Mouse (Mus musculus): ENCODE data around the gene Sgf29. TPM values are rescaled to one million over a fixed set of nuclear protein-coding genes. Genes with fewer than 3 reads are reported as not detected.

Sgf29 gene
- polyA plus RNA-seq (2017; shearing (Covaris generic)), result 100 to 1,000 TPM in 1 of 3 experiments, 10 to 100 TPM in 2; 46.5 to 103 (median 70.1) TPM

DNA sequence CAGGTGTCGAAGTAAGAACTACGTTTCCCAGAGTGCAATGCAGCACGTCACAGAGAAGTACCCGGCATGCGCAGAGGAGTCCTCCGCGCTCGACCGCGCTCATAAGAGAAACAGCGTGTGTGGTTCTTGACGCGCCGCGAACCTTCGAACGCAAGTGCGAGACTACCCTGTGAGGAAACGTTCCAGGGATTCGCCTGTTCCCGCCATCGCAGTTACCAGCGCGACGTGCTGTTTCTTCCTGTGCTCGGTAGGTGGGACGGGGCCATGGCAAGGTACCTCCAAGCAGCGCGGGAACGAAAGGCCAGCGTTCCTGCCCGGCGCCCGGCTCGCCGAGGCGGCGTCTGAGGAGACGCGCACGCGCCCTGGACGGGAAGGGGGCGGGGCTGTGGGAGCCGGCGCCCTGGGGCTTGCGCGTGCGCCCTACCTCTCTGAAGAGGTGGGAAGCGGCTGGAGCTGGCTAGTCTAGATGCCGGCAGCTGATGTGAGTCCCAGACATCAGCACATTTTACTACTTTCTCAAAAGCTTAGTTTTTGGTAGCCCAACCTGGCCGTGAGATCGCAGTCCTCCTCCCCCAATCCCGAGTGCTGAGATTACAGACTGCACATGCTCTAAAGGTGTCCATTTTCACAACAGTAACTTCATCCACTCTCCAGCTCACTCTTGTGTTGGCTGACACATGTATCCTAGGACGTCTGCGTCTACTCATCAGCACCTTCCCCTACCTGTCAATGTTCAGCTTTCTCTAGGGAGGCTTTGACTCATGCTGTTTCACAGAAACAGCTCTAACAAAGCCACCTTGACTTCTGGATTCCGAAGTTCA is at the start of gene Sgf29:
Gene Sgf29 (plus strand): TSS at position 79 of the 821 bp plus-strand sequence.
- ATAC-seq, result peak; percentile 97

DNA sequence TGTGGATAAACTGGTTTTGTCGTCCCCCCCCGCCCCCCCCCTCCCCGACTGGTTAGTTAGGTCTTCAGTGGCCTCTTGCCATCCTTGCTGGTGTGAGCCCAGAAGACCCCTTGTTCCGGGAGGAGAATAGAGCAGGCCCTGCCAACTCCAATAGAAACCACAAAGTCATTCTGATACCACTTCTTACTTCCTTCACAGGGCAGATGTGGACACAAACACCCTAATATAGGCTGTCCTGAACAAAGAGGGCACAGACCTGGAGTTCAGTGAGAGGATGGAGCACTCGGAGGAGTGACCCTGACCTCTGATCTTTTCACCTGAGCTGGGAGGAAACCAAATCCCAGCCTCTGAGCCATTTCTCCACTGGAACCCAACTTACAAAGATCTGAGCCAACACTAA is 47.2 kb upstream of the Sgf29 start:
- ATAC-seq, result no peak

GRCm38 (mm10) chr7:126602650-126603049 is 46.5 kb upstream of the Sgf29 start:
- ATAC-seq, result no peak

DNA sequence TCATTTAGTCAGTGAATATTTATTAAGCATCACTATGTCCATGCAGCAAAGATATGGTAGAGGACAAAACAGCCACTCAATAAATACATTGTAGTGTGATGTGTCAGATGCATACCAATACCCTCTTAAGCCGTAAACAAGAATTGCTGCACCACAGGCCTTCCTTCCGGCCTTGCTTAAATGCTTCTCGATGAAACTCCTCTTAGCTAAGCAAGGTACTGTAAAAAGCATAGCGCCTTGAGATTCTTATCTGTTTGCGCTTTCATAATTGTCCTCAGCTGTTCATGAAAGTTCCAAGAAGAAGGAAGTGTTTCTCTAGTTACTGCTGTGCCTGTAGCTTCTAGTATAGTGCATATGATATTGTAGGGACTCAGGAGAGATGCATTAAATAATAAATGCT is 42.5 kb upstream of the Sgf29 start:
- ATAC-seq, result peak; percentile 32

DNA sequence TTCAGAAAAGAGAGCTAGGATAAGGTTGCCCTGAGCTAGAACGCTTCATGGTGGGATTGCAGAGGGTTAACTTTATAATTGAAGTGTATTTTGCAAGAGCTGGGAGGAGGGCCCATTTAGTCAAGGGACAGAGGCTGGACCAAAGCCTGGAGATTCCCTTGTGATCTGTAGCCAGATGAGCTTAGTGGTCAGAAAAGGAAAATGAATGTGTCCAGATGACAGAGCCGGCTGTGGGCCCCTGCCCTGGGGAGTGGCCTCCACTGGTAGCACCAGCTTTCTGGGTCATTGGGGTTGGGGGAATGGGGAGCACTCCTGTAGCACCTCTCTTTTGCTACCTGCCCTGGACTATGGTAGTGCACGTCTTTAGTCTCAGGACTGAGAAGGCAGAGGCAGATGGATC is 42.0 kb upstream of the Sgf29 start:
- no peak for ATAC-seq

DNA sequence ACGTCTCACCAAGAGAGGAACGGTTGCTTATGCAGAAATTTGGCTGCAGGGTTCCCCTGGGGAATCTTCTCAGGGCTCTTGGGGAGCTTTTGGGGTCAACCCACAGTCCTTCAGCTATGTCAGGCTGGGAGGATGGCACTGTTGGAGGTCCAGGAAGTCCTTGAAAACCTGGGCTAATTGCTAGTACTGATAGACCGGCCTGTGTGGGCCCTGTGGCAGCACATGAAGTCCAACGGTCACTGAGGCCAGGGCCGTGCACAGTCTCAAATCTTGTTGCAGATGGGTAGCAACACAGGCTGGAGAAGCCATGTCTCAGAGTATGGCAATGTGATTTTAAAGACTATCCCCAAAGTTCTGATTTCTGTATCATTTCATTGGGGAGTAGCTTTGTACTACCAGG is 41.3 kb upstream of the Sgf29 start:
- no peak for ATAC-seq

GRCm38 (mm10) chr7:126612736-126613135 is 36.4 kb upstream of the Sgf29 start:
- ATAC-seq, result no peak

DNA sequence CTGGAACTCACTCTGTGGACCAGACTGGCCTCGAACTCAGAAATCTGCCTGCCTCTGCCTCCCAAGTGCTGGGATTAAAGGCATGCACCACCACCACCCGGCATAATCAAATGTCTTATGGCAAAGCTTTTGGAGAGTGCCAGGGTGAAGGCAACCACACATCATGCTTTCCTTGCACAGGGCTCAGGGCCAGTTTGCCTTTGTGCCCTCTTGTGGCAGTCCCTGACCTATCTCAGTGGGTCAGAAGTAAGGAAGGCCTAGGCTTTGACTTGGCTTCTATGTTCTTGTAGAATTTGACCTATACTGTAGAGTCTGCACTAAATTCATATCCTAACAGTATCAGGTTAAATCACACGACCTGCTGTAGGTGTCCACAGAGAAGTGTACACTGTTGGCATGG is 32.4 kb upstream of the Sgf29 start:
- no peak for ATAC-seq

DNA sequence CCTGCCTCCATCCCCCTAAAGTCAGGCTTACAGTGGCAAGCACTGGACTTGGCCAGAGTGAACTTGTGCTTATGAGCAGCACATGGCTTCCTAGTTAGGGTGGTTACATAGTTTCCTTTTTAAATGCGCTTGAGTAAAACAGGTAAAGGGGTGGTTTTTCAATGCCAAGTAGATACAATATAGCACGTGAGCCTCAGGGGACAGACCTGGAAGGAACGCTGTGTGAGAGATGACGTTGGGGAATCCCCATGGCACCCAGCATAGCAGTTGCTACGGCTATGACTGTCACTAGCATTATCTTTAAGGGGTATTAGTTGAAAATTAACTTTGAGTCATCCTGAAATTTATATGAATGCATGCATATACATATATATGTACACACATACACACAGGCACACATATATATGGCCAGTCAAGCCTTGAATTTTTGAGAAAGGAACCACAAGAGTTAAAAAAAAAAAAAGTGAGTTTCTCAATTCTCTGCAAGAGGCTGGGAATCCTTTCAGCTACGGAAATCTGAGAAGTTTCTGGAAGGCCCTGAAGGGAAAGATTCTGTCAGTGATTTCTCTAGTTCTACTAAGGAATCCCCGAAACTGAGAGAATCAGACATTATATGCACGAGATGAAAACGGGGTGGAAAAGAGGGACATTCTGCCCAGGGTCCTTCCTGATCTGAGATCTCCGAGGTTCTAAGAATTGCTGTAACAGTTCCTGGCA is 29.4 kb upstream of the Sgf29 start:
- ATAC-seq, result peak; percentile 82

DNA sequence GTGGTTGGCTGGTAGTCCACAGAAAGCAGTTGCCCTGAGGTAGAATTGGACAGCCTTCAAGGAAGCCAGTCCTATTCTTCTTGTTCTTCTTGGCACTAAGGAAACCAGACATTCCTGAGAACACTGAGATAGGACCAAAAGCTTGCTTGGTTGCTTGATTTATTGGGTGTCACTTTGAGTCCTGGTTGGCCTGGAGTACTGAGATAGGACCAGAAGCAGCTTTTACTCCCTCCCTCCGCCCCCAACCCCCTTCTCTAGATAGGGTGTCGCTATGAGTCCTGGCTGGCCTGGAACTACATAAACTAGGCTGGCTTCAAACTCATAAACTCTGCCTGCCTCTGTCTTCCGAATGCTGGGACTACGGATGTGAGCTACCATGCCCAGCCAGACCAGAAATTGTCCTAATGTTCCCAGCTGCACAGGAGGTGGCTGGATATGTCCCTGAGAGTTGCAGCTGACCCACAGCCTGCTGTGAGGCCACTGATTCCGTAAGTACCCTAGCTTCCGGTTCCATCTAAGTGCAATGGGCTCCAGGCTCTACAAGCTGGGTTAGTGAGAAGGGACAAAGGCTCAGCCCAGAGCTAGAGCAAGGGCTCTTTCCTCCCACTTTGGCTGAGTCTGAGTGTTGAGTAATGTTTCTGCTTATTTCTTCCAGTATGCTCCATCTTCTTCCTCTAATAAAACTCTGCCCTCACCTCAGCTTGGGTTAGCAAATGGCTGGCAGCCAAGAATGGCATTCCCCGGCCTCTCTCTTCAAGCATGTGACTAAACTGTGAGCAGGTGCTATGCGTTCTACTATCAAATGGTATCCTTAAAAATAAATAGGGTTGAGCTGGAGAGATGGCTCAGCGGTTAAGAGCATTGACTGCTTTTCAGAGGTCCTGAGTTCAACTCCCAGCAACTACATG is 27.4 kb upstream of the Sgf29 start:
- ATAC-seq, result no peak

DNA sequence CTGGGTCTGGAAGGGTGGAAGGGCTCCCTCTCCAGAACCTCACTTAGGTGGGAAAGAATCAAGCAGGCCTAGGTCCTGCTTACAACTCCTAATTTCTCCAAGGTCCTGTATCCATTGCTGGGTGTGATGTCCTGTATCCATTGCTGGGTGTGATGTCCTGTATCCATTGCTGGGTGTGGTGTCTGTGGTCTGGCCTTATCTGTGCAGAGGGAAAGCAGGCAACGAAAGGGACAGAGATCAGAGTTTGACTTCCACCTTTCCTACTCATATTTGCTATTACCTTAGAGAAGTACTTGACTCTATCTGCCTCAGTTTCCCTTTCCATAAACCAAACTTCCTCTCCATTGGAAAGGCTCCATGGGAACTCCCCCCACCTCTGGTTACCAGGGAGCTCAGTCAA is 25.7 kb upstream of the Sgf29 start:
- ATAC-seq, result no peak

GRCm38 (mm10) chr7:126624774-126625173 is 24.3 kb upstream of the Sgf29 start:
- ATAC-seq, result no peak

- ATAC-seq, result no peak
Observed at GRCm38 (mm10) chr7:126625369-126625768, 23.7 kb upstream of the Sgf29 start.

- no peak for ATAC-seq
Observed at GRCm38 (mm10) chr7:126625807-126626600, 23.1 kb upstream of the Sgf29 start.

DNA sequence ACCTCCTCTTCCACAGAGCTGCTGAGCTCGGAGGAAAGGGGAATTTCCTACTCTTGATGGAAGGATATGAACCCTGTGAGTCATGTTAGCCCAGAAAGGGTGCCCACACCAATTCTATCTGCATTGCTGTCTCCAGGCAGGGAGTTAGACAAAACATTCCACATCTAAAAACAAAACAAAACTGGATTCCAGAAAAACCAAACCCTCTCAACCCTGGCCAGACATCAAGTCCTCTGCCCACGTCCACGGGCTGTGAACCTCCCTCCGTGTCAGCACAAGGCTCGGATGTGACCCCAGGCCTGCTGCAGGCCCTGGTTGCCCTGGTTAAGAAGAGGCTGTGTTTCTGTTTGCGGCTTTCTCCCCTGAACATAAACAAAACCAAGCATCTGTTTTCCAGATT is 21.0 kb upstream of the Sgf29 start:
- ATAC-seq, result no peak

DNA sequence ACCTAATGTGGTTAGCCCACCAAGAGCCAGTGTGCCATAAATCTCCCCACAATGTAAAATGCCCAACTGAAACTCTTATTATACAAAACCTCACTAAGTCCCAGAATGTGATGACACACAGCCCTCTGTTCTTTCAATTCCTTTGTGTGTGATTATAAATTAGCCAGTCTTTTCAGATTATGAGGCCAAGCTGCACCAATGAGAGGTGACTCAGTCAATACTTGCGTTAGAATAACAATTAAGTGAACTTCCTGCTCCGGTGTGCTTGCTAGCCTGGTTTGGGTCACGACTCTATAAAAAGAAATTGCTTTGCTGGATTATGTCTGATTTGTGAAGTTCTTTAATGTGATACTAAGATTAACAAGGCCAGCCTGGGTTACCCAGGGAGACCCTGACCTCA is 19.2 kb upstream of the Sgf29 start:
- ATAC-seq, result no peak

DNA sequence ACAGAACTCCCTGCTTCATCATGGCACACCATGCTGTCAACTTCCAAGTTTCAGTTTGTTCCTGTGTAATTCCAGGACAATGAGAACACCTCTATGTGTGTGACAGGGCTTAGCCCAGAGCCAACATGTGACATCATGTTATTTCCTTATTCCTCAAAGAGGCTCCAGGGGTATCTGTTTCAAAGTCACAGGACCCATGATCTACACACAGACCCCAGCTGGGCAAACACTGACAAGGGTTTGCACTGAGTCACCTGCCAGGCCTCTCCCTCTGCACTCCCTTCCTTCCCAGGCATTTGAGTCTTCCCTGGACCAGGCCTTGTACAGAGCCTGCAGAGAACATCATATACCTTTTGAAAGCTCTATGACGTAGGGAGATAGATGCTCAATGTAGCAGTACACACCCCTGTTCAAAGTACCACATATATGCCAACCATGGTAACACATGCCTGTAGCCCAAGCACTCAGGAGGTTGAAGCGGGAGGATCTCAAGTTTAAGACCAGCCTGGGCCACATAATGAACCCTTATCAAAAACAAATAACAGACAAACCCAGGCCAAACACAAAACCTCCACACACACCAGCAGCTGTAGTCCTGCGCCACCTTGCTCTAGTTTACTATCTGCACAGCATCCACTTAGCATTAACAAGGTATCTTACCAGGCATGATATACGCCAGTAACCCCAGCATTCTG is 18.1 kb upstream of the Sgf29 start, which contains the start of gene Nupr1:
Gene Nupr1 (minus strand): TSS at position 38 of the 695 bp plus-strand sequence.
- no peak for ATAC-seq

DNA sequence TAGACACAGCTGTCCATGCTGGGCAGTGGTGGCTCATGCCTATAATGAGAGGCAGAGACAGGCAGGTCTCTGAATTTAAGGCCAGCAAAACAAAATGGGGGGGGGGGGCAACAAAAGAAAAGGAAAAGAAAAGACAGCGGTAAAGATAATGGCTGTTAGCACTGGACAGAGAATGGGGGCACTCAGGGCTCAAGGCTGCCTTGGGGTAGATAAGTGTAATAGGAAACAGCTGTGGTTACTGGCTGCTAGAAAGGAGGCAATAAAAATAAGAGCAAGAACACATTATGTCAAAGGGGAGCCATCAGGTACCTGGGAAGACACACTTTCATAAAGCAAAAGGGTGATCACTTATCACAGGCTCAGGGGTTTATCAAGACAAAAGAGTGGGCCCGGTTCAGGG is 16.6 kb upstream of the Sgf29 start:
- no peak for ATAC-seq

- ATAC-seq, result no peak
Observed at GRCm38 (mm10) chr7:126635375-126635774, 13.7 kb upstream of the Sgf29 start.

GRCm38 (mm10) chr7:126636733-126637520 is 12.2 kb upstream of the Sgf29 start:
- ATAC-seq, result peak; percentile 41
